Mouse (Mus musculus) kidney, embryonic 15.5 days (tissue): Measurements from ENCODE around the gene Man1c1. TPM values are rescaled to one million over a fixed set of nuclear protein-coding genes. Genes with fewer than 3 reads are reported as not detected.
A peak's percentile ranks its signal among the peaks of the same experiment; 100 is the strongest.

Experiments
- ATAC-seq: fragments of 200-750 bp; cut with Nextera tagmentation; replicated peaks from 2 replicates; pipeline ENCODE4 v1.8.0; 2017; ENCODE audit warnings: moderate TSS enrichment; ENCODE audit not compliant: low FRiP score
- H3K27ac ChIP-seq: fragments of 300-500 bp; sonication (generic); 2 replicates; pipeline ENCODE4 v1.5.1; 2015; ENCODE audit warnings: mild to moderate bottlenecking, inconsistent platforms
- H3K27me3 ChIP-seq: fragments of 300-500 bp; sonication (generic); 2 replicates; pipeline ENCODE4 v1.6.1; 2015; ENCODE audit warnings: inconsistent platforms
- H3K36me3 ChIP-seq: fragments of 300-500 bp; sonication (generic); 2 replicates; pipeline ENCODE4 v1.6.1; 2015; ENCODE audit warnings: inconsistent platforms
- H3K4me1 ChIP-seq: fragments of 300-500 bp; sonication (generic); 2 replicates; pipeline ENCODE4 v1.6.1; 2015; ENCODE audit warnings: inconsistent platforms
- H3K4me2 ChIP-seq: fragments of 300-500 bp; sonication (generic); 2 replicates; pipeline ENCODE4 v1.6.1; 2015; ENCODE audit warnings: moderate library complexity, mild to moderate bottlenecking, inconsistent platforms
- H3K4me3 ChIP-seq: fragments of 300-500 bp; sonication (generic); replicated peaks from 2 replicates; pipeline ENCODE4 v1.5.1; 2015; ENCODE audit warnings: mild to moderate bottlenecking, inconsistent platforms
- H3K9ac ChIP-seq: fragments of 300-500 bp; sonication (generic); 2 replicates; pipeline ENCODE4 v1.6.1; 2015; ENCODE audit warnings: mild to moderate bottlenecking, inconsistent platforms
- H3K9me3 ChIP-seq: fragments of 300-500 bp; sonication (generic); replicated peaks from 2 replicates; pipeline ENCODE4 v1.6.1; 2016; ENCODE audit warnings: inconsistent platforms
- WGBS: fragments of 180-500 bp; shearing (Covaris S2); methylation state at CpG from one replicate; pipeline ENCODE4 v1.1.7; 2015; ENCODE audit warnings: mixed read lengths; 5-methylcytosine and 5-hydroxymethylcytosine counted together
- polyA plus RNA-seq: library from polyadenylated mRNA; unstranded; fragments of >200 nt; fragmentation: Nextera tagmentation; extraction: Ambion mirVana; gene quantifications from 2 replicates; pipeline ENCODE4 v1.2.1, GENCODE M21; 2015

The Man1c1 gene
- polyA plus RNA-seq, 1 experiment from 2014 or later = 5.1 TPM

DNA sequence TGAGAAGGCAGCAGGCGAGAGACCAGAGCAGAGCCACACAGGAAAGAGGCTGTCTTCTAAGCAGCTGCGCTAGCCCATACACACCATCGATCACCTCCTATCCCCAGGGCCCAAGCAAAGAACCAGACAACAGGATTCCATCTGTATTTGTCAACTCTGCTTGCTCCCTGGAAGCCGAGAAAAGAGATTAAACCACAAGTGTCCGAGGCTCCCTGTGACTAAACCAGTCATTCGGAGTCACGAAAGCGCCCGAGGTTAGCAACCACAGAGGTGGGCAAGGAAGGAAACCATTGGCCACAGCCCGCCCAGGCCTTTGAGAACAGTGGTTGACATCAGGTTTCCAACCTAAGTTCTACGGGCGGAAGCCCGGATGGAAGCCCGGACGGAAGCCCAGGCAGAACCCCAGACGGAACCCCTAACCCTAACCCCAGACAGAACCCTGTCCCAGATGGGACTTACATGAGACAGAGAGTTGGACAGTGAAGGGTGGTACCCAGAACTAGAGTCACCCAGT is 32.4 kb downstream of the Man1c1 start:
- 84% methylated on average over 16 of the region's 16 CpGs for WGBS
- H3K27ac ChIP-seq = no peak overlapping the region
- H3K27me3 ChIP-seq = no peaks in the 10 kb centered on the region
- no peaks in the 10 kb centered on the region for H3K36me3 ChIP-seq
- H3K4me2 ChIP-seq = no peak overlapping the region
- H3K4me3 ChIP-seq = no peak overlapping the region
- peaks cover 66% of the 10 kb centered on the region for H3K4me1 ChIP-seq
- no peak overlapping the region for H3K9ac ChIP-seq
- ATAC-seq = no peak
- H3K9me3 ChIP-seq = no peaks in the 10 kb centered on the region

DNA sequence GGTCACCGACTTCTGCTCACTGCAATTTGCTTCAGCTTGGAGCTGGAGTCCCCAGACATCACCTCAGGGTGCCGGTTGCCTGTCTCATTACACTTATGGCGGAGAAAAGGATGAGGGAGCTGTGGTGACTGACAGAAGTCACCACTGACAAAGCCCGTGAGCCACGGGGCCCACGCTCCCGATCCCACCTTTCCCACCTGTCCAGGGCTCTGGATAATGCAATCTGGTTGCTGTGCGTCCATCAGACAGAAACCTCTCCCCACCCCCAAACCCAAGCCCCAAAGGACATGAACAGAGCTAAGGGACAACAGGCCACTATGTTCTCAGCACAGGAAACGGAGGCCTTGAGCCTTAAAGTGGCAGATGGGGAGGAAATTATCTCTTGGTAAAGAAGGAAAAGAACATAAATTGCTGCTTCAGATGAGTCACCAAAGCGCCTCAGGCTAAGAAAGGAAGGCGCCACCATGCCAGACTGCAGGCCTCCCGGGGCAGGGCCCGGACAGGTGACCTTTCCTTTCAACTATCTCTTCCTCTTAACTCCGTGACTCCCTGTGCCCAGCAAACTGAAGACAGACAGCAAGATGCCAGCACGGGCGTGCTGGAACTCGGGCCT is 34.2 kb downstream of the Man1c1 start:
- H3K9me3 ChIP-seq = no peaks in the 10 kb centered on the region
- H3K4me3 ChIP-seq = no peak overlapping the region
- H3K27ac ChIP-seq = no peak overlapping the region
- WGBS = 50% methylated on average over 17 of the region's 17 CpGs
- H3K4me2 ChIP-seq = no peak overlapping the region
- no peaks in the 10 kb centered on the region for H3K36me3 ChIP-seq
- H3K4me1 ChIP-seq = peaks cover 53% of the 10 kb centered on the region
- ATAC-seq = no peak
- H3K27me3 ChIP-seq = no peaks in the 10 kb centered on the region
- H3K9ac ChIP-seq = no peak overlapping the region

DNA sequence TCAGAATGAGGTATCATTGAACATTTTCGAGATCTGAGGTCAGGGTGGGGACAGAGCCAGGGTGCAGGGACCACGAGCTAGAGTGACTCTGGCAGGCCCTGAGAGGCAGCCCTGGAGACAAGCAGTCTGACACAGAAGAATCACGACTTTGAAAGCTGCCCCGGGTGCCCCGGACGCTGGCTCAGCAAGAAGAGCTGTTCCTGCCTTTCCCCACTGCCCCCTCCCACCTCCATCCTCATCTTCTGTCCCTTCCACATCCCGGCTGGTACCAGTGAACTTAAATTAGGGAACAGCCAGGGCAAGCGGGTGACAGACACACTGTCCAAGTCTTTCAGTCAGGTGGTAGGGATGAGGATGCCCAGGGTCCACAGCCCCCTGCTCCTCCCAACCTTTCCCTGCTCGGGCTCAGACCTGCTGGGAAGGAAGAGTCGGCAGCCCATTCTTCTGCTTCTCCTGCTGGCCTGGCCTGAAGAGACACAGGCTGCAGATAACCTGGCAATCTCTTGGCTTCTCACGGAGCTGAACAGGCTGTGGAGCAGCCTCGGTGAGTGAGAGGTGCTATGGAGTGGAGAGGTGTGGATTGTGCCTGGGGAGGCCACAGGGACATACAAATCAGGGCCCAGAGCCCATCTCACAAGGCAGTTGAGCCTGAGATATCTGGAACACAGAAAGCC is 35.6 kb downstream of the Man1c1 start:
- H3K9me3 ChIP-seq = no peaks in the 10 kb centered on the region
- no peaks in the 10 kb centered on the region for H3K36me3 ChIP-seq
- no peak overlapping the region for H3K27ac ChIP-seq
- no peak overlapping the region for H3K4me2 ChIP-seq
- H3K4me3 ChIP-seq = no peak overlapping the region
- peaks cover 55% of the 10 kb centered on the region for H3K4me1 ChIP-seq
- H3K9ac ChIP-seq = no peak overlapping the region
- ATAC-seq = no peak
- H3K27me3 ChIP-seq = no peaks in the 10 kb centered on the region
- 33% methylated on average over 12 of the region's 12 CpGs for WGBS

DNA sequence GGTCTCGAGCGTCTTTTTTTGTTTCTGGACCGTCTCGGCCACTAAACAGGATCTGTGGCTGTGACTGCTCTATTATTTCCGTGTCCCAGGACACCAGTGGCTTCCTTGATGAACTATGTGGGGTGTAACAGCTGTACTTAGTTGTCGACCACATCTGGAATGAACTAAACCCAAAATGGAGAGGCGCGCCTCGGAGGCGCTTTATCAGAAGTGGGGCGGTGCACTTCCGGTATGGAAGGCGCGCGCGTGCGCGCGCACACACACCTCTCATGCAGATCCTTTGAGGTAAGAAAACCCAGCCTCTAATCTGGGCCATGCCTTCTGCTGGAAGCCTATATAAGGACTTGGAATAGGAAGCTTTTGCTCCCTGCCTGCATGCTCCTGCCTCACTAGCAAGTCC is 37.7 kb downstream of the Man1c1 start:
- no peak overlapping the region for H3K4me3 ChIP-seq
- no peak for ATAC-seq
- no peaks in the 10 kb centered on the region for H3K36me3 ChIP-seq
- H3K4me1 ChIP-seq = peaks cover 46% of the 10 kb centered on the region
- H3K4me2 ChIP-seq = no peak overlapping the region
- 94% methylated on average over 19 of the region's 19 CpGs for whole genome bisulfite sequencing
- H3K27me3 ChIP-seq = peaks cover 7% of the 10 kb centered on the region; the same call in 1 of the 2 replicates
- no peak overlapping the region for H3K9ac ChIP-seq
- H3K27ac ChIP-seq = no peak overlapping the region
- H3K9me3 ChIP-seq = no peaks in the 10 kb centered on the region

DNA sequence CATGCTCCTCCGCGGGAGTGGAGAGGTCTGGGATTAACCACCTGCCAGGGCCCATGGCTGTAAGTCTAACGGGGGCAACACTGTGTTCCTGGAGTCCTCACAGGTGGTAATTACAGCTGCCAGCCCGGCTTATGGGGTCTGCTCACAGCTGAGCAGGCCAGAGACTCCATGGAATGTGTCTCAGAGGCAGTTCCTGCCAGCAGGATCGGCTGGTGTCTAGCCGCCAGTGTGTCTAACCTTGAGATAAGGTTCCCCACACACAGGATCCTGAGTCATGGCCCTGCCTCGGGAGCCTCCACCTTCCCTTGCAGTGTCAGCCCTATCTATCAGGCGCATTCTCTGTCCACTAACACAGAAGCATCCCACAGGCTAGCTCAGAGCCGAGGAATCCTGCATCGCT is 41.0 kb downstream of the Man1c1 start:
- Histone ChIP-seq H3K4me1 (peaks cover 39% of the 10 kb centered on the region), H3K9ac (no peak overlapping the region), H3K9me3 (no peaks in the 10 kb centered on the region), H3K36me3 (no peaks in the 10 kb centered on the region), H3K27ac (0 out of 2 replicates have a peak overlapping the region, but pooled peaks have one; percentile 2), H3K4me3 (no peak overlapping the region), H3K27me3 (peaks cover 15% of the 10 kb centered on the region; the same call in 1 of the 2 replicates), H3K4me2 (no peak overlapping the region)
- WGBS = 55% methylated on average over 10 of the region's 10 CpGs
- ATAC-seq = 0 out of 2 replicates have a peak, but pooled peaks have one; percentile 22

DNA sequence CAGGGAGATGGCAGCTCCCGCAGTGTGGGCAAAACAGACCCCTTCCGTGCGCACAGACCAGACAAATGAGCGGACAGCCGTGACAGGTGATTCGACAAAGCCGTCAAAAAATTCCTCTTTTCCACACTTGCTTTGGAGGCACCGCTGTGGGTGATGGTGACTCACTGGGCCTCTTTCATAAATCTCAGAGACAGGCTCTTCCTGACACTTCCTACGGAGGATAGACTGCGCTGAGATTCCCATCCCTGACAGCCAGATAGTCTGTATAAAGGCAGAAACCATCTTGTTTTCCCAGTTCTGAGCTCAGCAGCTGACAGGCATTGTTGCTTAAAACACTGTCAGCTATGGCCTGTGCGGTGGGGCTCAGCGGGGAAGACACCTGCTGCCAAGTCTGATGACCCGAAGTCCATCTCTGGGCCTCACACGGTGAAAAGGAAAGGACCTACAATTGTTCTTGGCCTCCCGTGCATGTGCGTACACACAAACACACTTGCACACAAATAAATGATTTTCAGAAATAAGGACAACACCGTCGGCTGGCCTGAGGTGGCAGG is 43.4 kb downstream of the Man1c1 start:
- Histone ChIP-seq H3K4me3 (0 out of 2 replicates have a peak overlapping the region, but pooled peaks have one; percentile 25), H3K4me2 (peak overlapping the region; percentile 55), H3K9ac (0 out of 2 replicates have a peak overlapping the region, but pooled peaks have one; percentile 8), H3K4me1 (peaks cover 39% of the 10 kb centered on the region), H3K36me3 (no peaks in the 10 kb centered on the region), H3K9me3 (no peaks in the 10 kb centered on the region), H3K27me3 (peaks cover 15% of the 10 kb centered on the region; the same call in 1 of the 2 replicates), H3K27ac (peak overlapping the region; percentile 57; the same call in 1 of the 2 replicates)
- ATAC-seq = no peak
- WGBS = 29% methylated on average over 18 of the region's 18 CpGs

DNA sequence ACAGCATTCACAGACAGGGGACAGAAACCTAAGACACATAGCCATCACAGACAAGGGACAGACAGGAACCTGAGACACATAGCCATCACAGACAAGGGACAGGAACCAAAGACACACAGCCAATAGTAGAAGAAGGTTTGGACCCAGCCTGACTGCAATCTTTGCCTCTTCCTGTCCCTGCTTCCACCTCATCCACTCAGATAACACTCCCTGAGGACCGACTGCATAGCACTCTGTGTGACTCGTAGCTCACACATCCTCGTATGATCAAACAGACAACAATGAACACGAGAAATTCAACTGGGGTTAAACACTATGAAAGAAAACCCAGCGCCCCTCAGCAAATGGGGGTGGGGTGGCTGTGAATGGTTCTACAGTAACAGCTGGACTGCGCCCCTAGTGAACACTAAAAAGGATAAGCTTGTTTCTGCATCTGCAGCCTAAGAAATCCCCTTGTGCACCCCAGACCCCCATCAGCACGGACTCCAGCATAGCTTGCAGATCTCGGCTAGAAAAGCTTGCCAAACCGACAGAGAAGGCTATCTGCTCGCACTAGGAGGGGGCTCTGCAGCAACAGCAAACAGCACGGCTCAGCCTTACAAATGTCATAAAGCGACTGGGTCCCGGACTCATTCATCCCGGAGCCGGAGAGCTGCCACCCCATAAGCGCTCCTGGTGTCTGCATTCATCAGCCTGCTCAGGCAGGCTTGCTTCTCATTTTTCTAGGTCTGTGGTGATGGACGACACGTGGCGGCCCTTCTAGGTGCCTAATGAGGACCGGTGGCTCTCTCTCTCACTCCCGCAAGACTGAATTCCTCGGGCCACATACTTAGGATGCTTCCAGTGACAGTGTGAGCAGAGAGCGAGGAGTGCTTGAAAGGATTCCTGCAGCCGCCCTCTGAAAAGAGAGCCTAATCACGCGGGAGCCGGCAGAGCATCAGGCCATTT is 44.5 kb downstream of the Man1c1 start:
- Histone ChIP-seq H3K9me3 (no peaks in the 10 kb centered on the region), H3K27me3 (peaks cover 15% of the 10 kb centered on the region; the same call in 1 of the 2 replicates), H3K4me1 (peaks cover 38% of the 10 kb centered on the region), H3K4me3 (peak overlapping the region; percentile 25), H3K4me2 (peak overlapping the region; percentile 55), H3K27ac (peak overlapping the region; percentile 57), H3K9ac (peak overlapping the region; percentile 8; the same call in 1 of the 2 replicates), H3K36me3 (no peaks in the 10 kb centered on the region)
- 14% methylated on average over 27 of the region's 27 CpGs for WGBS
- ATAC-seq = 0 out of 2 replicates have a peak, but pooled peaks have one; percentile 31

DNA sequence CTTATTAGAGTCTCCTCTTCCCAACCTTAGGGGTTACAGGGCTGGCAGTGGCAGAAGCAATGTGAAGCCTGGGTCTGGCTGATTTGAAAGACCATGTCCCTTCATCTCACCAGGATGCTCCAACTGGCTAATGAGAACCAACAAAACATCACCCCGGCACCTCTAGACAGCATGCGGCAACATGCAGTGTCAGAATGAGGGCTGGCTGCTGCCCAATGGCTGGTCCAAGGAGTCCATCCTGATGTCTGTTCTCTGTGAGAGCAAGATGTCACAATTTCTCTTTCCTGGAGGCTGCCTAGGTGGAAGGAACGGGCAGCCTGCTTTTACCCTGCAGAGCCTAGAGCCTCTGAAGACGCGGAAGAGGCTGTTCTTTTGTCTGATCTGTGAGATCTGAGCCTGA is 46.6 kb downstream of the Man1c1 start:
- no peaks in the 10 kb centered on the region for H3K36me3 ChIP-seq
- no peak overlapping the region for H3K4me3 ChIP-seq
- H3K4me2 ChIP-seq = no peak overlapping the region
- no peak for ATAC-seq
- H3K4me1 ChIP-seq = peaks cover 35% of the 10 kb centered on the region
- H3K27ac ChIP-seq = no peak overlapping the region
- WGBS = 86% methylated on average over 5 of the region's 5 CpGs
- no peaks in the 10 kb centered on the region for H3K9me3 ChIP-seq
- peaks cover 15% of the 10 kb centered on the region; the same call in 1 of the 2 replicates for H3K27me3 ChIP-seq
- no peak overlapping the region for H3K9ac ChIP-seq

DNA sequence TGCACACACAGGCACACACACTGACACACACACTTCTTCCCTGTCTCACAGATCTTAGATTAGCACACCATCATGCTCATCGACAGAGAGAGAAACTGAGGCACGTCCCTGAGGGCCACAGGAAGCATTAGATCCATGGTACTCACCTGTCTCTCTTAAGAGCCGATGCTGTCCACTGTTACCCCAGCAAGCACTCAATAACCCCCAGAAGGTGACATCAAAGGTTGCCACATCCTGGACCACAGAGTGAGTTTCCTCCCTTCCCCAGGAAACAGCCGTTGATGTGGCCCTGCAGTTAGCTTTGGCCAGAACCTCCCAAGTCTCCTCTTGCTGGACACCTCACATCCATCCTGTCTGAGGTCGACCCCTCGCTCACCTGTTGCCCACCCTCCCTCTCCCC is 49.7 kb downstream of the Man1c1 start:
- H3K4me2 ChIP-seq = no peak overlapping the region
- H3K9ac ChIP-seq = no peak overlapping the region
- no peaks in the 10 kb centered on the region for H3K36me3 ChIP-seq
- WGBS = 67% methylated on average over 6 of the region's 6 CpGs
- H3K9me3 ChIP-seq = no peaks in the 10 kb centered on the region
- peaks cover 20% of the 10 kb centered on the region for H3K4me1 ChIP-seq
- H3K27me3 ChIP-seq = no peaks in the 10 kb centered on the region
- no peak overlapping the region for H3K4me3 ChIP-seq
- no peak overlapping the region for H3K27ac ChIP-seq
- no peak for ATAC-seq

DNA sequence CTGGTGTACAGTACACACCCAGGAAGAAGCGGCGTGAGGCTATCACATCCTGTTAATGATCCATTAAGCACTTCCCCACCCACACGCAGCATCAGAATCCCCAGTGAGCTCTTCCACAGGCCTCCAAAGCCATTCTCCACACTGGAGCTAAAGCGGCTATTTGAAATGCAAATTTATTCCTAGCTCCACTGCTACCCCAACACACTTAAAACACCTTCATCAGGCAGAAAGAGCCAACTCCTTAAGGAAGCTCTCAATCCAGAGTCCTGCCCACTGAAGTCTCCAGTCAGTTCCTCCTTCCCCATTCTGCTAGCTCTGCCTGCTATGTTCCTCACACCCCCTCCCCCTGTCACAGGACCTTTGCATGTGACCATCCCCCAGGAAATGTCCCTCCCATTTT is 51.4 kb downstream of the Man1c1 start:
- H3K9me3 ChIP-seq = no peaks in the 10 kb centered on the region
- no peak overlapping the region for H3K9ac ChIP-seq
- ATAC-seq = no peak
- no peak overlapping the region for H3K4me3 ChIP-seq
- H3K4me2 ChIP-seq = no peak overlapping the region
- no peak overlapping the region for H3K27ac ChIP-seq
- H3K27me3 ChIP-seq = no peaks in the 10 kb centered on the region
- 74% methylated on average over 4 of the region's 4 CpGs for WGBS
- H3K36me3 ChIP-seq = no peaks in the 10 kb centered on the region
- peaks cover 16% of the 10 kb centered on the region; the same call in 1 of the 2 replicates for H3K4me1 ChIP-seq

DNA sequence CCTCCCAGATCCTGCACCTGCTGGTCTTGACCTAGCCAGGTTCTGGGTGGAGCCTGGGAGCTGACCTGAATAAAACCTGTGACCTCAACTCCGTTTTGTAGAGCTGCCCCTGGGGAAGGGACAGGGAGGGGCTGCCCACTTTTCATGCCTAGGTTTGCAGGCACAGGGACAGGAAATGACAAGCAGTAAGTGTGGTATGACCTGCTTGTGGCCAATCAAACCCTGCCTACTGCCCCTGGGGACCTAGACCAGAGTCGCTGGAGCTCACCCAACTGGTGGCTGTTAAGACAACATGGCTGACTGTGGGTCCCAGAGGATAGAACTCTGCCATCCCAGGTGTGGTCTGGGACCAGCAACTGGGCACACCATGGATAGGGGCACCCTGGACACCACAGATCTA is 51.9 kb downstream of the Man1c1 start:
- no peak overlapping the region for H3K4me3 ChIP-seq
- no peak overlapping the region for H3K9ac ChIP-seq
- H3K4me1 ChIP-seq = peaks cover 16% of the 10 kb centered on the region; the same call in 1 of the 2 replicates
- no peak for ATAC-seq
- H3K27me3 ChIP-seq = no peaks in the 10 kb centered on the region
- no peak overlapping the region for H3K27ac ChIP-seq
- H3K9me3 ChIP-seq = no peaks in the 10 kb centered on the region
- H3K4me2 ChIP-seq = no peak overlapping the region
- WGBS = 44% methylated on average over 2 of the region's 2 CpGs
- no peaks in the 10 kb centered on the region for H3K36me3 ChIP-seq
